Mouse (Mus musculus): Measurements from ENCODE around the gene Gm49711. TPM values are rescaled to one million over a fixed set of nuclear protein-coding genes. Genes with fewer than 3 reads are reported as not detected.
"Not testable (repeated sequence)": the region's sequence is repeated elsewhere in the genome, so short reads cannot be mapped to it uniquely, and the experiment has no call there.

The Gm49711 gene
- polyA plus RNA-seq, 1 experiment from 2014 or later: 0.15 TPM

DNA sequence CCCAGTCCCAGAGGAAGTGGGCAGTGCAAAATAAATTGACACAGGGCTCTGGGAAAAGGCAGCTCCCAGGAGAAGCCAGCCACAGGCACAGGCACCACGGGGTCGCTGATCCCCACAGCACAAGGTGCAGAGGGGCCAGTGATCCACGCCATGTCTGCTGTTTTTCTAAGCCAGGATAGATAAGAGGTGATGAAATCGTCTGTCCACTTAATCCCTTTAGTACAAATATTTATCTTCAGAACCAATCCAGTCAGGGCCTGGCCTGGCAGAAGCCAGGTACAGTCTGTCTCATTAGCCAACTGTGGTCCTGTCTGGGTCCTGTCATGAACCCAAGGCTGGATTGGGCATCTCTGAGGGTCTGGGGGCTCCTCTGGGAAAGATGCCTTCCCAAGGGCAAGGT is 125.4 kb downstream of the Gm49711 start:
- H3K27ac ChIP-seq (ENCODE audit: poor library complexity, severe bottlenecking): no peak overlapping the region
- no peak overlapping the region for H3K4me2 ChIP-seq

DNA sequence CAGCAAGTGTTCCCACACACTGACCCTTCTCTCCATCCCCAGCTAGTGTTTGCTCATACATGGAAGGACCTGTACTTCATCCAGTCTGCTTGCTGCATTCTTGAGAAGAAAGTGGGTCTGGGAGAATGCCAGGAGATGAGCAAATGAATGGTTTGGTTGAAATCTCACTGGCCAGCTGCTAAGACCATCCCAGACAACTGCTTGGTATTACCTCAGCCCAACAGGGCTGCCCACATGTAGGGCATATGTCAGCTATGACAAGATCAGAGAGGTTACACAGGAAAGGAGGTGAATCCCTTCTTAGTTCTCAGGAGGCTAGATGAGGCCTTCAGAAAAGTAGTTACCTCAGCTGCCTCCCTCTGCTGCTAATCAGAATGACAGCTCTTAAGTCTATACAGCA is 132.5 kb downstream of the Gm49711 start:
- no peak overlapping the region for H3K4me3 ChIP-seq
- H3K9ac ChIP-seq: no peak overlapping the region
- no peaks in the 10 kb centered on the region for H3K4me1 ChIP-seq (replicated peaks)
- no peak overlapping the region for H3K4me2 ChIP-seq
- H3K9me3 ChIP-seq (replicated peaks): peaks cover 8% of the 10 kb centered on the region
- ATAC-seq (ENCODE audit: insufficient number of reproducible peaks, low FRiP score): no peak
- no peak overlapping the region for H3K27ac ChIP-seq (ENCODE audit: poor library complexity, severe bottlenecking)
- no peaks in the 10 kb centered on the region for H3K36me3 ChIP-seq
- no peaks in the 10 kb centered on the region for H3K27me3 ChIP-seq (replicated peaks)

More for the DNA sequence above, 125.4 kb downstream of the Gm49711 start:
- H3K27me3 ChIP-seq (replicated peaks): 0 out of 2 replicates have a peak, but pooled peaks cover 3% of the 10 kb centered on the region
- H3K9me3 ChIP-seq (replicated peaks): peaks cover 5% of the 10 kb centered on the region; the same call in 1 of the 2 replicates
- no peaks in the 10 kb centered on the region for H3K36me3 ChIP-seq
- 8% methylated on average over 4 of the region's 4 CpGs for WGBS
- peaks cover 12% of the 10 kb centered on the region for H3K4me1 ChIP-seq (replicated peaks)
- no peak for ATAC-seq (ENCODE audit: insufficient number of reproducible peaks, low FRiP score)
- no peak overlapping the region for H3K9ac ChIP-seq
- no peak overlapping the region for H3K4me3 ChIP-seq

DNA sequence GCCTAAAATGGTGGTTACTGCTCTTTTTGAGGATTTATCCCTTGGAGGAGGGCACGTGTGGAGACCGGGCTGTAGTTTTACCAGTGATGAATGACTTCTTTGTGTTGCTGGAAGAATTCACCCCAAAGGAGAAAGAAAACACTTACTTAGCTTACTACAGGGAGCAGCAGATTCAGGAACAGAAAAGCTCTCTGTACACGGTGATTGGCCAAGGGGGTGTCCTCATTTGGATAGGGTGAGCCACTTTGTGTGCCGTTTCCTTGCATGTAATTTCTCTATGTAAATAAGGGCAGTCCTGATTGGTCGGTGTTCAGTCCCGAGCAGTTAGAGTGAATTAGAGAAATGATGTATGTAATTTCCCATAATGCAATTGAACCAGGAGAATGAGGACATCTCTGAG is 137.0 kb downstream of the Gm49711 start:
- no peak for ATAC-seq (ENCODE audit: insufficient number of reproducible peaks, low FRiP score)
- Histone ChIP-seq H3K4me3 (no peak overlapping the region), H3K9me3 (replicated peaks) (peaks cover 8% of the 10 kb centered on the region), H3K9ac (no peak overlapping the region), H3K36me3 (no peaks in the 10 kb centered on the region), H3K27me3 (replicated peaks) (no peaks in the 10 kb centered on the region), H3K27ac (ENCODE audit: poor library complexity, severe bottlenecking) (no peak overlapping the region), H3K4me1 (replicated peaks) (no peaks in the 10 kb centered on the region), H3K4me2 (no peak overlapping the region)
- 77% methylated on average over 6 of the region's 6 CpGs for whole genome bisulfite sequencing

DNA sequence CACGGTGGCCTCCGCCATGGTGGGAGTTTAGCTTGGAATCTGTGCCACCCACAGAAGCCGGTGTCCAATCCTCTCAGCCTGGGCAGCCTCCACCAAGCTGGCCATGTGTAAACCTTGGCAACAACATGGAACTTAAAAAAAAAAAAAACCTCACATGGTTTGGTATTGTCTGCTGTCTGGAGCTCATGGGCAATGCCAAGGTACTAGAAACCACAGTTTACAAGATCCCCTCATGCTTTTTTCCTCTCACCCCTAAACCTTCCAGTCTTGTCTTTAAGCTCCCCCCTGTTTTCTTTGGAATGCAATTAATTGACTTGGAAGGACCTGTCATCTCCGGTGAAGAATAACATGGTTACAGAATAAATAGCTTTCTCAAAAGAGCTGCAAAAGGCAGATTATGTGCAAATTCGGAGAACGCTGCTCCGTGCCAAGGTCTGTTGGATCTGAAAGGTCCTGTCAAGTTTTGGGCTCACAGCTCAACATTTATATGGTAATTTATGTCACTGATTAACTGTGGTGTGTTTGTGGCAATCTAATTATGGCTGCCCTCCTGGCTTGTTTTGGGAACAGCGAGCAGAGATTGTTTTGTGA is 138.7 kb downstream of the Gm49711 start:
- ATAC-seq (ENCODE audit: insufficient number of reproducible peaks, low FRiP score): no peak
- Histone ChIP-seq H3K27ac (ENCODE audit: poor library complexity, severe bottlenecking) (no peak overlapping the region), H3K9ac (no peak overlapping the region), H3K4me2 (no peak overlapping the region), H3K9me3 (replicated peaks) (peaks cover 8% of the 10 kb centered on the region), H3K36me3 (no peaks in the 10 kb centered on the region), H3K4me1 (replicated peaks) (no peaks in the 10 kb centered on the region), H3K4me3 (no peak overlapping the region), H3K27me3 (replicated peaks) (no peaks in the 10 kb centered on the region)
- WGBS: 86% methylated on average over 8 of the region's 8 CpGs

DNA sequence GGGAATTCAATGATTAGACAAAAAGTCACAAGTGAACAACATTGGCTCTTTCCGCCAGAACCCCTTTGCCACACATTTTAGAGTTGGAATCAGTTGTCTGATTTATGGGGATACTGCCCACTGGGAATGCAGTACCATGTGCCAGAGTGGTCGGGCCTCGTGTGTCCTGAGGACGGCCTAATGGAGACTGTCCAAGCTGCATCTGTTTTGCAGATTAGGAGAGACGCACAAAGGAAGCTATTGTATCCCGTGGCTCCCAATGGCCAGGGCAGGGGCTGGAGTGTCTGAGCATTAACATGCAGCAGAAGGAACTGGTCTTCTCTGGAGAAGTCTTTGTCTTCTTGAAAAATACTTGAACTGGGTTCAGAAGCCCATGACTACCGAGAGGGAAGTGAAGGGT is 142.5 kb downstream of the Gm49711 start:
- Histone ChIP-seq H3K27ac (ENCODE audit: poor library complexity, severe bottlenecking) (no peak overlapping the region), H3K4me2 (no peak overlapping the region), H3K9ac (no peak overlapping the region), H3K4me3 (no peak overlapping the region), H3K4me1 (replicated peaks) (no peaks in the 10 kb centered on the region), H3K36me3 (no peaks in the 10 kb centered on the region), H3K27me3 (replicated peaks) (no peaks in the 10 kb centered on the region), H3K9me3 (replicated peaks) (no peaks in the 10 kb centered on the region)
- no peak for ATAC-seq (ENCODE audit: insufficient number of reproducible peaks, low FRiP score)
- WGBS: 71% methylated on average over 7 of the region's 7 CpGs

DNA sequence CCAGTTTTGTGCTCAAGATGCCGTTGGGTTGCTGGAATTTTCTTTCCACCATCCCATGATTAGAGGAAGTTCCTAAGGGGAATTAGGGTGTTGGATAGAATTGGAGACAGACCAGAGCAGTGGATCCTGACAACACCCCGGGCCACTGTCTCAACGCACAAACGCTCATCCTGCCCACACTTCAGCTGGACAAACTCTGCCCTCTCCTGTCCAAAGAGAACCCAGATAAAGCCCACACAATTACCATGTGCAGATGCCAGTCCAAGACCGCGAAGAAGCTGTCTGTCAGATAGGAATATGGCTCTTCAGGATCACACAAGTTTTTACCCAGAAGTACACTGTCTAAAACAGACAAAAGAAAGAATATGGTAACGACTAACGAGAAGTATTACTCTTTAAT is 145.5 kb downstream of the Gm49711 start:
- H3K4me3 ChIP-seq: no peak overlapping the region
- H3K27ac ChIP-seq (ENCODE audit: poor library complexity, severe bottlenecking): no peak overlapping the region
- H3K4me2 ChIP-seq: no peak overlapping the region
- ATAC-seq (ENCODE audit: insufficient number of reproducible peaks, low FRiP score): no peak
- no peaks in the 10 kb centered on the region for H3K36me3 ChIP-seq
- H3K9ac ChIP-seq: no peak overlapping the region
- no peaks in the 10 kb centered on the region; the same call in 1 of the 2 replicates for H3K27me3 ChIP-seq (replicated peaks)
- no peaks in the 10 kb centered on the region for H3K4me1 ChIP-seq (replicated peaks)
- 71% methylated on average over 8 of the region's 8 CpGs for WGBS
- H3K9me3 ChIP-seq (replicated peaks): no peaks in the 10 kb centered on the region

DNA sequence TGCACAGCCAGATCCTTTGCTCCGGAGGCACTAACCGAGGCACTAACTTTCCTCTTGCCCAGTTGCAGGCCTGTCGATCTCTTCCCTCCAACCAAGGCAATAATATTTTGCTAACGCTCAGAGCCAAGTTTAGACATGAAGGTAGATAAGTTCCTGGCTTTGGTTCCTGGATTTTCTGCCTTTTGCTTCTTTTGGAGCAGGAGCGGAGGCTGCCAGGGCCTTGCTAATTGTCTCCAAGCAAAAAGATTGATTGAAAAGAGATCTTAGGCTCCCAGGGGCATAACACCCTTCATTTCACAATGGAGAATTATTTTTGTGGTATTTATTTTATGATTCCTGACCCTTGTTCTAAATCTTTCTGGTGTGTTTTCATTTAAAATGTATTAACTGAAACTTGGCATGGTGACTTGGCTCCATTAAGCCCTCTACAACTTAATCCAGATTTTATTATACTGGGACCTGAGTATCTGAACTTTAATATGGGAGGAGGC is 151.2 kb downstream of the Gm49711 start:
- H3K4me1 ChIP-seq (replicated peaks): no peaks in the 10 kb centered on the region
- no peak overlapping the region for H3K9ac ChIP-seq
- ATAC-seq (ENCODE audit: insufficient number of reproducible peaks, low FRiP score): no peak
- no peaks in the 10 kb centered on the region; the same call in 1 of the 2 replicates for H3K27me3 ChIP-seq (replicated peaks)
- WGBS: 86% methylated on average over 5 of the region's 5 CpGs
- H3K27ac ChIP-seq (ENCODE audit: poor library complexity, severe bottlenecking): no peak overlapping the region
- H3K4me3 ChIP-seq: no peak overlapping the region
- no peaks in the 10 kb centered on the region for H3K36me3 ChIP-seq
- no peaks in the 10 kb centered on the region for H3K9me3 ChIP-seq (replicated peaks)
- no peak overlapping the region for H3K4me2 ChIP-seq

DNA sequence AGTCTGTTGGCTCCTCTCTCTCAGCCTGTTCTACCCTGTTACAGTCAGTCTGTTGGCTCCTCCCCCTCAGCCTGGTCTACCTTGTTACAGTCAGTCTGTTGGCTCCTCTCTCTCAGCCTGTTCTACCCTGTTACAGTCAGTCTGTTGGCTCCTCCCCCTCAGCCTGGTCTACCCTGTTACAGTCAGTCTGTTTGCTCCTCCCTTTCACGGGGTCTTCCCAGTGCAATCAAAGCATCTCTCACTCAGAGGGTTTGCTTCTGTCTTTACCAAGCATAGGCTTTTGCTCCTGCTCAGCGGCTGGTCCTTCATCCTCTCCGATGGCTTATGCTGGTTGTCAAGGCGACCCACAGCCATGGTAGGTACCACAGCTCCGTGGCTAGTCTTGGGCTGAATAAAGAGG is 152.2 kb downstream of the Gm49711 start:
- not testable (repeated sequence) for H3K4me2 ChIP-seq; H3K27ac ChIP-seq (ENCODE audit: poor library complexity, severe bottlenecking); H3K9ac ChIP-seq; H3K9me3 ChIP-seq (replicated peaks); H3K4me3 ChIP-seq; H3K4me1 ChIP-seq (replicated peaks); H3K27me3 ChIP-seq (replicated peaks); ATAC-seq (ENCODE audit: insufficient number of reproducible peaks, low FRiP score); H3K36me3 ChIP-seq
- 80% methylated on average over 5 of the region's 5 CpGs for WGBS

DNA sequence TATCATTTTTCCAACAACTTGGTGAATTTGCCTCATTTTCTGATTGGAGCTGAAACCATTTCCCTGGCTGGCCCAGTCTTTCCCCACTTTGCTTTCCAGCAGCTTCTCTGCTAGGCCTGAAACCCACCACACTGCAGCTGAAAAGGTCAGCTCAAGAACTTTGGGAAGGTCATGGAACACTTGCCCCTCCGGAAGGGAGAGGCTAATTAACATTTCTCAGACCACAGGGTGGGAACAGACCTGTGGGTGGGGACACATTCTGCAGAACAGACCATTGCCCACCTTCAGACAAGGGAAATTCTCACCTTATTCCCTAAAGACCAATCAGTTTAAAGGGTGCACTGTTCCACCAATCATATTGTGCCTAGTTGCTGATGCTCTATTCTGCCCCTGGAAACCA is 155.8 kb downstream of the Gm49711 start:
- H3K9me3 ChIP-seq (replicated peaks); H3K4me2 ChIP-seq; H3K36me3 ChIP-seq; H3K9ac ChIP-seq; ATAC-seq (ENCODE audit: insufficient number of reproducible peaks, low FRiP score); H3K27me3 ChIP-seq (replicated peaks); H3K27ac ChIP-seq (ENCODE audit: poor library complexity, severe bottlenecking); H3K4me3 ChIP-seq: not testable (repeated sequence)
- peaks cover 12% of the 10 kb centered on the region; the same call in 1 of the 2 replicates for H3K4me1 ChIP-seq (replicated peaks)
- 81% methylated on average over 1 of the region's 1 CpGs for WGBS

DNA sequence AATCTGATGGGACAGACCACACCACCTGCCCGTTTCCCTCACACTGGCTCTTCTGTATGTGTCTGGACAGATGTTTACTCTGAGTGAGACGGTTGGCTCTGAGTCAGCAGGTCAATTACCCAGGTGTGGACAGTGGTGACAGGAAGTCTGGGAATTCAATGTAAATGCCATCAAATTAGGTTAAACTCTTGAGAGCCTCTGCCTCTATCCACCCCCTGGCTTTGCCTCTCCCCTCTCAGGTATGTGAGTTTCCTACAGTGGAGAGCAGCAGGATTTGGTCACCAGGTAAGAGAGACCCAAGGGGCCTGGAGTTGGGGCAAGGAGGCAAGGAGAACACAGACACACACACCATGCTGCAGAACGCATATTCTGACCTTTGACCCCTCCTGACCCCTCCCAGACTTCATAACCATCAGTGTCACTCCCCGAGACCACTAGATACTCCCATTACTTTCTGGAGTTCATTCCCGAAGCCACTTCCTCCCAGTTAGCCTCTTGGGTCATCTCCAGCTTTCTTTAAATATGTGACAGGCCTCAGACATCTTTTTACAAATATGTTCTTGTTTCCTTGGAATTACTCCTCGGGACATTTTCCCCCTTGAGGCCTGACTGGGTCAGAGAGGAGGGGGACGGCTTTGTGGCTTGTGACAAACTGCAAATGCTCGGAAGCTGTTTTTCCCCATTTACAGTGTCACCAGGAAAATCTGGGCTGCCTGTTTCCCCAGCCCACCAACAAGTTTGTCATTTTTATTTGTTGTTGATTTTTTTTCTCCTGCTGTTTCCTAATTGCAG is 157.7 kb downstream of the Gm49711 start:
- peaks cover 12% of the 10 kb centered on the region; the same call in 1 of the 2 replicates for H3K4me1 ChIP-seq (replicated peaks)
- H3K9me3 ChIP-seq (replicated peaks): peaks cover under 1% of the 10 kb centered on the region; the same call in 1 of the 2 replicates
- 0 out of 2 replicates have a peak, but pooled peaks cover 3% of the 10 kb centered on the region for H3K27me3 ChIP-seq (replicated peaks)
- H3K27ac ChIP-seq (ENCODE audit: poor library complexity, severe bottlenecking): no peak overlapping the region
- H3K36me3 ChIP-seq: no peaks in the 10 kb centered on the region
- no peak for ATAC-seq (ENCODE audit: insufficient number of reproducible peaks, low FRiP score)
- no peak overlapping the region for H3K9ac ChIP-seq
- H3K4me3 ChIP-seq: no peak overlapping the region
- 49% methylated on average over 8 of the region's 8 CpGs for WGBS
- no peak overlapping the region for H3K4me2 ChIP-seq

DNA sequence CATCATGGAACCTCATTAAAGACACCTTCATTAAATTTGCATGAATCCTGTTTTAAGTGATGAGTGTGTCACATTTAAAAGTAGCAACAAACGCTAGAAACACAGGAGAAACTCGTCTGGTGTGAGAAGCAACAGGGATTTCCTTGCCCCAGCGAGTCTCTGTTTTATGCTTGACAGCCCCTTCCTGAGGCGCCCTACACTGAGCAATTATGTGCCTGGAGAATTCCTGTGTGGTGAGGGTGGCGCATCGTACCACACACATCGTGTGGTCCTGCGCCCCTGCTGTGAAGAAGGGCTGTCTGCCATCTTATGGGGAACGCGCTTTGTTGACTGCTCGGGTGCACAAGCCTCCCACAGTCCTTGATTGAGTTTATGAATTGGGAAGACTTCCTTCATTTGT is 162.6 kb downstream of the Gm49711 start:
- Histone ChIP-seq H3K4me1 (replicated peaks) (peaks cover 10% of the 10 kb centered on the region; the same call in 1 of the 2 replicates), H3K27ac (ENCODE audit: poor library complexity, severe bottlenecking) (no peak overlapping the region), H3K27me3 (replicated peaks) (0 out of 2 replicates have a peak, but pooled peaks cover 3% of the 10 kb centered on the region), H3K4me2 (no peak overlapping the region), H3K9me3 (replicated peaks) (peaks cover 11% of the 10 kb centered on the region), H3K36me3 (no peaks in the 10 kb centered on the region), H3K4me3 (no peak overlapping the region), H3K9ac (no peak overlapping the region)
- WGBS: 89% methylated on average over 11 of the region's 11 CpGs
- no peak for ATAC-seq (ENCODE audit: insufficient number of reproducible peaks, low FRiP score)
